Mouse (Mus musculus): ENCODE data around the gene Dph2. TPM values are rescaled to one million over a fixed set of nuclear protein-coding genes. Genes with fewer than 3 reads are reported as not detected.

The Dph2 gene
- polyA plus RNA-seq, 1 experiment from 2014 or later, result 19.2 TPM

GRCm38 (mm10) chr4:117889471-117889870 lies 2.4 kb downstream of the Dph2 start:
- Histone ChIP-seq H3K4me3 (ENCODE audit: low read depth, low read length) (no peak overlapping the region), H3K9me3 (ENCODE audit: control insufficient read depth, low read depth, low read length) (no peaks in the 10 kb centered on the region), H3K27me3 (ENCODE audit: control insufficient read depth, insufficient read depth, low read length) (no peaks in the 10 kb centered on the region), H3K4me2 (replicated peaks; ENCODE audit: low read depth, low read length) (no peak overlapping the region), H3K4me1 (ENCODE audit: control insufficient read depth, insufficient read depth, low read length) (peaks cover 11% of the 10 kb centered on the region; the same call in 1 of the 2 replicates), H3K27ac (ENCODE audit: low read length) (no peak overlapping the region), H3K9ac (replicated peaks; ENCODE audit: low read depth, low read length) (no peak overlapping the region), H3K36me3 (ENCODE audit: control insufficient read depth, insufficient read depth, low read length) (peaks cover 17% of the 10 kb centered on the region)
- 91% methylated on average over 15 of the region's 15 CpGs for WGBS
- no peak for ATAC-seq (ENCODE audit: insufficient number of reproducible peaks, insufficient read depth, low FRiP score, low read depth)

- WGBS, result 69% methylated on average over 2 of the region's 2 CpGs
- Histone ChIP-seq H3K9me3 (ENCODE audit: control insufficient read depth, low read depth, low read length) (no peaks in the 10 kb centered on the region), H3K27ac (ENCODE audit: low read length) (no peak overlapping the region), H3K27me3 (ENCODE audit: control insufficient read depth, insufficient read depth, low read length) (no peaks in the 10 kb centered on the region), H3K4me3 (ENCODE audit: low read depth, low read length) (no peak overlapping the region; the same call in 1 of the 2 replicates), H3K36me3 (ENCODE audit: control insufficient read depth, insufficient read depth, low read length) (peaks cover 13% of the 10 kb centered on the region; the same call in 1 of the 2 replicates), H3K9ac (replicated peaks; ENCODE audit: low read depth, low read length) (no peak overlapping the region), H3K4me2 (replicated peaks; ENCODE audit: low read depth, low read length) (peak overlapping the region; percentile 67), H3K4me1 (ENCODE audit: control insufficient read depth, insufficient read depth, low read length) (peaks cover 17% of the 10 kb centered on the region)
- ATAC-seq (ENCODE audit: insufficient number of reproducible peaks, insufficient read depth, low FRiP score, low read depth), result no peak
Measured at GRCm38 (mm10) chr4:117887920-117888319, 3.9 kb downstream of the Dph2 start.

- peaks cover 18% of the 10 kb centered on the region for H3K4me1 ChIP-seq (ENCODE audit: control insufficient read depth, insufficient read depth, low read length)
- H3K4me2 ChIP-seq (replicated peaks; ENCODE audit: low read depth, low read length), result peak within 1 kb of the TSS; percentile 67
- under 1% methylated on average over 37 of the region's 37 CpGs for WGBS
- H3K9ac ChIP-seq (replicated peaks; ENCODE audit: low read depth, low read length), result peak within 1 kb of the TSS; percentile 81
- H3K4me3 ChIP-seq (ENCODE audit: low read depth, low read length), result peak within 1 kb of the TSS; percentile 94
- H3K36me3 ChIP-seq (ENCODE audit: control insufficient read depth, insufficient read depth, low read length), result peaks cover 13% of the 10 kb centered on the region; the same call in 1 of the 2 replicates
- no peak within 1 kb of the TSS for H3K27ac ChIP-seq (ENCODE audit: low read length)
- no peaks in the 10 kb centered on the region for H3K27me3 ChIP-seq (ENCODE audit: control insufficient read depth, insufficient read depth, low read length)
- peak; percentile 90 for ATAC-seq (ENCODE audit: insufficient number of reproducible peaks, insufficient read depth, low FRiP score, low read depth)
- no peaks in the 10 kb centered on the region for H3K9me3 ChIP-seq (ENCODE audit: control insufficient read depth, low read depth, low read length)
Measured at GRCm38 (mm10) chr4:117887133-117887532, 4.7 kb downstream of the Dph2 start, which contains the start of gene Atp6v0b. TSS of gene Atp6v0b (minus strand) at chr4:117887333.

- Histone ChIP-seq H3K27me3 (ENCODE audit: control insufficient read depth, insufficient read depth, low read length) (no peaks in the 10 kb centered on the region), H3K9ac (replicated peaks; ENCODE audit: low read depth, low read length) (peak overlapping the region; percentile 81), H3K27ac (ENCODE audit: low read length) (no peak overlapping the region), H3K4me3 (ENCODE audit: low read depth, low read length) (peak overlapping the region; percentile 94), H3K9me3 (ENCODE audit: control insufficient read depth, low read depth, low read length) (no peaks in the 10 kb centered on the region), H3K4me1 (ENCODE audit: control insufficient read depth, insufficient read depth, low read length) (peaks cover 21% of the 10 kb centered on the region), H3K4me2 (replicated peaks; ENCODE audit: low read depth, low read length) (peak overlapping the region; percentile 67), H3K36me3 (ENCODE audit: control insufficient read depth, insufficient read depth, low read length) (peaks cover 13% of the 10 kb centered on the region; the same call in 1 of the 2 replicates)
- WGBS, result 2% methylated on average over 24 of the region's 24 CpGs
- ATAC-seq (ENCODE audit: insufficient number of reproducible peaks, insufficient read depth, low FRiP score, low read depth), result no peak
Measured at GRCm38 (mm10) chr4:117886644-117887043, 5.2 kb downstream of the Dph2 start.

GRCm38 (mm10) chr4:117885994-117886393 lies 5.8 kb downstream of the Dph2 start:
- Histone ChIP-seq H3K36me3 (ENCODE audit: control insufficient read depth, insufficient read depth, low read length) (peaks cover 13% of the 10 kb centered on the region; the same call in 1 of the 2 replicates), H3K27ac (ENCODE audit: low read length) (no peak overlapping the region), H3K27me3 (ENCODE audit: control insufficient read depth, insufficient read depth, low read length) (no peaks in the 10 kb centered on the region), H3K4me1 (ENCODE audit: control insufficient read depth, insufficient read depth, low read length) (peaks cover 18% of the 10 kb centered on the region), H3K4me2 (replicated peaks; ENCODE audit: low read depth, low read length) (peak overlapping the region; percentile 67; the same call in 1 of the 2 replicates), H3K9ac (replicated peaks; ENCODE audit: low read depth, low read length) (no peak overlapping the region), H3K9me3 (ENCODE audit: control insufficient read depth, low read depth, low read length) (no peaks in the 10 kb centered on the region), H3K4me3 (ENCODE audit: low read depth, low read length) (peak overlapping the region; percentile 94; the same call in 1 of the 2 replicates)
- 79% methylated on average over 9 of the region's 9 CpGs for WGBS
- no peak for ATAC-seq (ENCODE audit: insufficient number of reproducible peaks, insufficient read depth, low FRiP score, low read depth)

- no peak overlapping the region for H3K27ac ChIP-seq (ENCODE audit: low read length)
- peaks cover 15% of the 10 kb centered on the region for H3K4me1 ChIP-seq (ENCODE audit: control insufficient read depth, insufficient read depth, low read length)
- no peaks in the 10 kb centered on the region for H3K27me3 ChIP-seq (ENCODE audit: control insufficient read depth, insufficient read depth, low read length)
- peaks cover 19% of the 10 kb centered on the region for H3K36me3 ChIP-seq (ENCODE audit: control insufficient read depth, insufficient read depth, low read length)
- no peak for ATAC-seq (ENCODE audit: insufficient number of reproducible peaks, insufficient read depth, low FRiP score, low read depth)
- H3K4me2 ChIP-seq (replicated peaks; ENCODE audit: low read depth, low read length), result no peak overlapping the region
- no peak overlapping the region for H3K9ac ChIP-seq (replicated peaks; ENCODE audit: low read depth, low read length)
- WGBS, result 89% methylated on average over 10 of the region's 10 CpGs
- H3K4me3 ChIP-seq (ENCODE audit: low read depth, low read length), result no peak overlapping the region
- no peaks in the 10 kb centered on the region for H3K9me3 ChIP-seq (ENCODE audit: control insufficient read depth, low read depth, low read length)
Measured at GRCm38 (mm10) chr4:117885093-117885492, 6.7 kb downstream of the Dph2 start.

GRCm38 (mm10) chr4:117884146-117884545 lies 7.7 kb downstream of the Dph2 start:
- Histone ChIP-seq H3K4me2 (replicated peaks; ENCODE audit: low read depth, low read length) (peak overlapping the region; percentile 76), H3K4me3 (ENCODE audit: low read depth, low read length) (peak overlapping the region; percentile 79; the same call in 1 of the 2 replicates), H3K36me3 (ENCODE audit: control insufficient read depth, insufficient read depth, low read length) (peaks cover 22% of the 10 kb centered on the region), H3K9me3 (ENCODE audit: control insufficient read depth, low read depth, low read length) (no peaks in the 10 kb centered on the region), H3K9ac (replicated peaks; ENCODE audit: low read depth, low read length) (no peak overlapping the region), H3K4me1 (ENCODE audit: control insufficient read depth, insufficient read depth, low read length) (peaks cover 15% of the 10 kb centered on the region), H3K27ac (ENCODE audit: low read length) (no peak overlapping the region), H3K27me3 (ENCODE audit: control insufficient read depth, insufficient read depth, low read length) (no peaks in the 10 kb centered on the region)
- WGBS, result 95% methylated on average over 1 of the region's 1 CpGs
- ATAC-seq (ENCODE audit: insufficient number of reproducible peaks, insufficient read depth, low FRiP score, low read depth), result no peak

GRCm38 (mm10) chr4:117882701-117883691 lies 8.8 kb downstream of the Dph2 start, which contains the start of gene B4galt2:
TSS of gene B4galt2 (minus strand) at chr4:117883487.
- H3K9ac ChIP-seq (replicated peaks; ENCODE audit: low read depth, low read length), result peak within 1 kb of the TSS; percentile 79
- H3K27me3 ChIP-seq (ENCODE audit: control insufficient read depth, insufficient read depth, low read length), result no peaks in the 10 kb centered on the region
- H3K36me3 ChIP-seq (ENCODE audit: control insufficient read depth, insufficient read depth, low read length), result peaks cover 22% of the 10 kb centered on the region
- peaks cover 15% of the 10 kb centered on the region for H3K4me1 ChIP-seq (ENCODE audit: control insufficient read depth, insufficient read depth, low read length)
- no peaks in the 10 kb centered on the region for H3K9me3 ChIP-seq (ENCODE audit: control insufficient read depth, low read depth, low read length)
- ATAC-seq (ENCODE audit: insufficient number of reproducible peaks, insufficient read depth, low FRiP score, low read depth), result peak; percentile 24
- under 1% methylated on average over 57 of the region's 103 CpGs for WGBS
- peak within 1 kb of the TSS; percentile 76 for H3K4me2 ChIP-seq (replicated peaks; ENCODE audit: low read depth, low read length)
- peak within 1 kb of the TSS; percentile 69; the same call in 1 of the 2 replicates for H3K27ac ChIP-seq (ENCODE audit: low read length)
- H3K4me3 ChIP-seq (ENCODE audit: low read depth, low read length), result peak within 1 kb of the TSS; percentile 79
